Mouse (Mus musculus) cerebellum, adult 2 months (tissue): ENCODE data around the gene Coq4.

ENCODE experiments used
- CTCF ChIP-seq: fragments of 200-500 bp; IDR thresholded peaks from 2 replicates; pipeline ENCODE4 v1.5.1; 2011; ENCODE audit warnings: low read depth, mild to moderate bottlenecking, control low read depth, low read length, moderate library complexity, borderline replicate concordance; ENCODE audit not compliant: insufficient read depth
- POLR2A ChIP-seq: fragments of 200-500 bp; IDR thresholded peaks from 2 replicates; pipeline ENCODE4 v1.6.1; 2011; ENCODE audit warnings: low read length, control low read depth, borderline replicate concordance; ENCODE audit not compliant: insufficient read depth

GRCm38 (mm10) chr2:29741207-29741606 lies 46.1 kb upstream of the Coq4 start:
- TF ChIP-seq POLR2A = no peak
- TF ChIP-seq CTCF = no peak
